Mouse (Mus musculus) thymus, adult 2 months (tissue): ENCODE data around the gene Grik1. TPM values are rescaled to one million over a fixed set of nuclear protein-coding genes. Genes with fewer than 3 reads are reported as not detected.

ENCODE experiments used
- DNase-seq: peaks from one replicate; pipeline ENCODE4 v3.0.0; 2021
- H3K27ac ChIP-seq: fragments of 200-500 bp; 2 replicates; pipeline ENCODE4 v1.5.1; 2012; ENCODE audit warnings: low read length, control low read depth; ENCODE audit not compliant: control insufficient read depth, insufficient read depth
- H3K27me3 ChIP-seq: fragments of 200-500 bp; 2 replicates; pipeline ENCODE4 v1.6.1; 2012; ENCODE audit warnings: mild to moderate bottlenecking, low read length, moderate library complexity, mixed read lengths; ENCODE audit not compliant: control insufficient read depth, insufficient read depth
- H3K36me3 ChIP-seq: fragments of 200-500 bp; 2 replicates; pipeline ENCODE4 v1.6.1; 2012; ENCODE audit warnings: mild to moderate bottlenecking, low read length, moderate library complexity; ENCODE audit not compliant: control insufficient read depth, insufficient read depth
- H3K4me1 ChIP-seq: fragments of 200-500 bp; replicated peaks from 2 replicates; pipeline ENCODE4 v1.6.1; 2012; ENCODE audit warnings: low read length; ENCODE audit not compliant: control insufficient read depth, insufficient read depth
- H3K4me3 ChIP-seq: fragments of 200-500 bp; 2 replicates; pipeline ENCODE4 v1.5.1; 2012; ENCODE audit warnings: mild to moderate bottlenecking, low read length, control low read depth, moderate library complexity; ENCODE audit not compliant: control insufficient read depth, insufficient read depth
- CTCF ChIP-seq: fragments of 200-500 bp; IDR thresholded peaks from 2 replicates; pipeline ENCODE4 v1.5.1; 2012; ENCODE audit warnings: mild to moderate bottlenecking, control low read depth, low read length, moderate library complexity, borderline replicate concordance; ENCODE audit not compliant: control insufficient read depth, poor library complexity, insufficient read depth; ENCODE audit errors: extremely low read depth
- POLR2A ChIP-seq: fragments of 200-500 bp; IDR thresholded peaks from 2 replicates; pipeline ENCODE4 v1.6.1; 2012; ENCODE audit warnings: mild to moderate bottlenecking, low read length, control low read depth, moderate library complexity; ENCODE audit not compliant: control insufficient read depth, poor library complexity, insufficient read depth; ENCODE audit errors: extremely low read depth
- WGBS: fragments of 180-500 bp; shearing (Covaris S2); methylation state at CpG from one replicate; pipeline ENCODE4 v1.1.7; 2018; 5-methylcytosine and 5-hydroxymethylcytosine counted together
- polyA plus RNA-seq: library from polyadenylated mRNA; depleted of rRNA; stranded (reverse); fragments of >200 nt; gene quantifications from 2 replicates; pipeline ENCODE4 v1.2.3, GENCODE M21; 2012

Gene Grik1
- polyA plus RNA-seq, 1 experiment, result 0.04 TPM

- TF ChIP-seq POLR2A, result no peak
- TF ChIP-seq CTCF, result no peak
- H3K27me3 ChIP-seq, result no peaks in the 10 kb centered on the region
- 92% methylated on average over 3 of the region's 3 CpGs for WGBS
- no peak overlapping the region for H3K4me3 ChIP-seq
- DNase-seq, result no peak
- no peaks in the 10 kb centered on the region for H3K36me3 ChIP-seq
- H3K4me1 ChIP-seq, result no peaks in the 10 kb centered on the region
- no peak overlapping the region for H3K27ac ChIP-seq
These were observed 229.1 kb downstream of the Grik1 start for GRCm38 (mm10) chr16:88060936-88061335.

DNA sequence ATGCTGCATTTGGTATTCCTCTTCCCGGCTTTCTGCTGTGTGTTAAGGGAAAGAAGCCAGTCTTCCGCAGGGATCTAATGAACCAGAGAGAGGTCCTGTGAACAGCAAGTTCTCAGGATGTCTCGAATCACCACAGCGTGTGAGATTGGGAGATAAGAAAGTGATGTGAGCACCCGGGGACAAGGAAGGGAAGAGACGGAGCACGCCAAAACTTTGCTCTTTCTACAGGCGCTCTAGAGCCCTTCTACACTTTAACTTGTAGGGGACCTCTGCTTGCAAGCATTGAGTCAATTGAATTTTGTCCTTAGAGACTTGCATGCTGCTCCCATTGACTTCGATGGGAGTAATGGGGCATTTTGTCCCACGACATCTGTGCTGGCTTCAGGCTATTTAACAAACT, 241.9 kb downstream of the Grik1 start:
- H3K27ac ChIP-seq, result no peak overlapping the region
- DNase-seq, result no peak
- no peaks in the 10 kb centered on the region for H3K4me1 ChIP-seq
- no peak overlapping the region for H3K4me3 ChIP-seq
- no peaks in the 10 kb centered on the region for H3K27me3 ChIP-seq
- TF ChIP-seq POLR2A (no peak), CTCF (no peak)
- H3K36me3 ChIP-seq, result no peaks in the 10 kb centered on the region
- WGBS, result 77% methylated on average over 10 of the region's 10 CpGs

- Histone ChIP-seq H3K36me3 (no peaks in the 10 kb centered on the region), H3K27me3 (no peaks in the 10 kb centered on the region), H3K27ac (no peak overlapping the region), H3K4me1 (no peaks in the 10 kb centered on the region), H3K4me3 (no peak overlapping the region)
- DNase-seq, result no peak
- WGBS, result 96% methylated on average over 4 of the region's 4 CpGs
- no peak for TF ChIP-seq CTCF
- no peak for TF ChIP-seq POLR2A
These were observed 245.7 kb downstream of the Grik1 start for GRCm38 (mm10) chr16:88044321-88044720.

- DNase-seq, result no peak
- Histone ChIP-seq H3K36me3 (no peaks in the 10 kb centered on the region), H3K27ac (no peak overlapping the region), H3K4me3 (no peak overlapping the region), H3K4me1 (no peaks in the 10 kb centered on the region), H3K27me3 (no peaks in the 10 kb centered on the region)
- 54% methylated on average over 6 of the region's 6 CpGs for WGBS
- no peak for TF ChIP-seq POLR2A
- TF ChIP-seq CTCF, result no peak
These were observed 247.6 kb downstream of the Grik1 start for GRCm38 (mm10) chr16:88042458-88042857.

- WGBS, result 91% methylated on average over 11 of the region's 11 CpGs
- H3K36me3 ChIP-seq, result no peaks in the 10 kb centered on the region
- no peak overlapping the region for H3K27ac ChIP-seq
- no peak overlapping the region for H3K4me3 ChIP-seq
- no peak for DNase-seq
- TF ChIP-seq POLR2A (no peak), CTCF (no peak)
- H3K27me3 ChIP-seq, result no peaks in the 10 kb centered on the region
- H3K4me1 ChIP-seq, result no peaks in the 10 kb centered on the region
These were observed 251.5 kb downstream of the Grik1 start for GRCm38 (mm10) chr16:88038503-88039091.

GRCm38 (mm10) chr16:87988805-87989204, 301.3 kb downstream of the Grik1 start:
- Histone ChIP-seq H3K27ac (no peak overlapping the region), H3K4me1 (no peaks in the 10 kb centered on the region), H3K36me3 (no peaks in the 10 kb centered on the region), H3K4me3 (no peak overlapping the region), H3K27me3 (no peaks in the 10 kb centered on the region)
- DNase-seq, result no peak
- TF ChIP-seq POLR2A (no peak), CTCF (no peak)
- 85% methylated on average over 2 of the region's 2 CpGs for WGBS

DNA sequence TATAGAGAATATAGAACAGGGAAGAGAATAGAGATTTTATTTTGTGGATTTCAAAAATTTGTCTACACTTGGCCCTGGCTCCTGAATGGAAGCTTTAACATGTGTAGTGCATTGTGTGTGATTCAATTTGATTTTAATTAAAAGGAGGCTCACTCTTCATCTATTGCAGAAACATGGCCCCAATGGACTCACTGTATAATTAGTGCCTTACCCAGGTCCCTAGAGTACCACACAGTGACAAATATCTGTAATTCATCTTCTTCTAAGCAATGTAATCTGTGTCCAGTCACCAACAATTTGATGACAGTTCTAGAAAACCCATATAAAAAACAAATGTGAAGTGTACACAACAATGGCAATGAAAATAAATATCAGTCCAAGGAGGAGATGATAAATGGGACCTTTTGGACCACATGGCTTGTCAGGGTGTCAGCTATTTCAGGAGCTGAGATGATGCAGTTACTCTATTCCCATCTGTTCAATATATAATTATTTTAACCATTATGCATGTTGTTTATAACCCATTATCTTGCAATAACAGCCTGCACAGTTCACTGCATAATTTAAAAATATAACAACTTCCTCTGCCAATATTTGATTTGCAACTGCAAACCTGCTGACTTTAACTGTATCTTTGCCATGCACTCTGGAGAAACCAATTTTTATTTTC, 305.7 kb downstream of the Grik1 start:
- Histone ChIP-seq H3K4me3 (no peak overlapping the region), H3K27me3 (no peaks in the 10 kb centered on the region), H3K4me1 (no peaks in the 10 kb centered on the region), H3K36me3 (no peaks in the 10 kb centered on the region), H3K27ac (no peak overlapping the region)
- DNase-seq, result no peak
- TF ChIP-seq CTCF (no peak), POLR2A (no peak)
